Mouse (Mus musculus): ENCODE results near the gene Hivep3. TPM values are rescaled to one million over a fixed set of nuclear protein-coding genes. Genes with fewer than 3 reads are reported as not detected.

The Hivep3 gene
- polyA plus RNA-seq, 2 experiments = 3.8 to 5.1 TPM

GRCm38 (mm10) chr4:120153736-120154135 lies 420.2 kb downstream of the Hivep3 start:
- DNase-seq (ENCODE audit: low spot score) (no peak), ATAC-seq (ENCODE audit: low FRiP score, low read depth) (no peak)
- no peak for TF ChIP-seq POLR2A (IDR thresholded peaks at IDR 0.05; ENCODE audit: borderline replicate concordance, extremely low read depth, insufficient read depth, insufficient read length)
- Histone ChIP-seq H3K4me3 (replicated peaks; ENCODE audit: low read length) (no peak overlapping the region), H3K4me2 (replicated peaks; ENCODE audit: low read depth, low read length, severe bottlenecking) (no peak overlapping the region), H3K9me3 (ENCODE audit: control insufficient read depth, low read length) (no peaks in the 10 kb centered on the region), H3K4me1 (ENCODE audit: control insufficient read depth, insufficient read depth, low read length) (no peaks in the 10 kb centered on the region), H3K36me3 (ENCODE audit: control insufficient read depth, insufficient read depth, low read length) (no peaks in the 10 kb centered on the region), H3K27ac (replicated peaks; ENCODE audit: low read depth, low read length) (no peak overlapping the region), H3K27me3 (ENCODE audit: control insufficient read depth, insufficient read depth, low read length) (no peaks in the 10 kb centered on the region), H3K9ac (ENCODE audit: low read depth, low read length, severe bottlenecking) (no peak overlapping the region)
- 91% methylated on average over 3 of the region's 3 CpGs for WGBS

GRCm38 (mm10) chr4:120158714-120159310 lies 425.2 kb downstream of the Hivep3 start:
- Histone ChIP-seq H3K4me3 (replicated peaks; ENCODE audit: low read length) (no peak overlapping the region), H3K27ac (replicated peaks; ENCODE audit: low read depth, low read length) (no peak overlapping the region), H3K27me3 (ENCODE audit: control insufficient read depth, insufficient read depth, low read length) (no peaks in the 10 kb centered on the region), H3K9ac (ENCODE audit: low read depth, low read length, severe bottlenecking) (no peak overlapping the region), H3K4me1 (ENCODE audit: control insufficient read depth, insufficient read depth, low read length) (peaks cover 17% of the 10 kb centered on the region; the same call in 1 of the 2 replicates), H3K9me3 (ENCODE audit: control insufficient read depth, low read length) (no peaks in the 10 kb centered on the region), H3K36me3 (ENCODE audit: control insufficient read depth, insufficient read depth, low read length) (no peaks in the 10 kb centered on the region), H3K4me2 (replicated peaks; ENCODE audit: low read depth, low read length, severe bottlenecking) (no peak overlapping the region)
- DNase-seq (ENCODE audit: low spot score) (no peak), ATAC-seq (ENCODE audit: low FRiP score, low read depth) (no peak)
- 61% methylated on average over 5 of the region's 5 CpGs for WGBS
- TF ChIP-seq POLR2A (IDR thresholded peaks at IDR 0.05; ENCODE audit: borderline replicate concordance, extremely low read depth, insufficient read depth, insufficient read length) = no peak

GRCm38 (mm10) chr4:120161166-120161949 lies 427.8 kb downstream of the Hivep3 start, which contains the start of gene Edn2:
TSS of gene Edn2 (plus strand) at chr4:120161206.
- 48% methylated on average over 20 of the region's 29 CpGs for WGBS
- Histone ChIP-seq H3K4me1 (ENCODE audit: control insufficient read depth, insufficient read depth, low read length) (peaks cover 17% of the 10 kb centered on the region; the same call in 1 of the 2 replicates), H3K4me3 (replicated peaks; ENCODE audit: low read length) (0 out of 2 replicates have a peak within 1 kb of the TSS, but pooled peaks have one; percentile 15), H3K27ac (replicated peaks; ENCODE audit: low read depth, low read length) (no peak within 1 kb of the TSS), H3K36me3 (ENCODE audit: control insufficient read depth, insufficient read depth, low read length) (no peaks in the 10 kb centered on the region), H3K4me2 (replicated peaks; ENCODE audit: low read depth, low read length, severe bottlenecking) (peak within 1 kb of the TSS; percentile 36), H3K9me3 (ENCODE audit: control insufficient read depth, low read length) (no peaks in the 10 kb centered on the region), H3K27me3 (ENCODE audit: control insufficient read depth, insufficient read depth, low read length) (no peaks in the 10 kb centered on the region), H3K9ac (ENCODE audit: low read depth, low read length, severe bottlenecking) (no peak within 1 kb of the TSS)
- TF ChIP-seq POLR2A (IDR thresholded peaks at IDR 0.05; ENCODE audit: borderline replicate concordance, extremely low read depth, insufficient read depth, insufficient read length) = no peak
- ATAC-seq (ENCODE audit: low FRiP score, low read depth) (0 out of 2 replicates have a peak, but pooled peaks have one; percentile 29), DNase-seq (ENCODE audit: low spot score) (peak; percentile 74)

GRCm38 (mm10) chr4:120162586-120162985 lies 429.0 kb downstream of the Hivep3 start:
- DNase-seq (ENCODE audit: low spot score) (no peak), ATAC-seq (ENCODE audit: low FRiP score, low read depth) (no peak)
- 66% methylated on average over 8 of the region's 8 CpGs for WGBS
- no peaks in the 10 kb centered on the region for H3K36me3 ChIP-seq (ENCODE audit: control insufficient read depth, insufficient read depth, low read length)
- H3K9me3 ChIP-seq (ENCODE audit: control insufficient read depth, low read length) = no peaks in the 10 kb centered on the region
- no peak for TF ChIP-seq POLR2A (IDR thresholded peaks at IDR 0.05; ENCODE audit: borderline replicate concordance, extremely low read depth, insufficient read depth, insufficient read length)
- no peak overlapping the region for H3K4me2 ChIP-seq (replicated peaks; ENCODE audit: low read depth, low read length, severe bottlenecking)
- H3K27me3 ChIP-seq (ENCODE audit: control insufficient read depth, insufficient read depth, low read length) = no peaks in the 10 kb centered on the region
- no peak overlapping the region for H3K27ac ChIP-seq (replicated peaks; ENCODE audit: low read depth, low read length)
- H3K9ac ChIP-seq (ENCODE audit: low read depth, low read length, severe bottlenecking) = no peak overlapping the region
- peaks cover 17% of the 10 kb centered on the region; the same call in 1 of the 2 replicates for H3K4me1 ChIP-seq (ENCODE audit: control insufficient read depth, insufficient read depth, low read length)
- no peak overlapping the region for H3K4me3 ChIP-seq (replicated peaks; ENCODE audit: low read length)

GRCm38 (mm10) chr4:120163242-120163641 lies 429.7 kb downstream of the Hivep3 start:
- Histone ChIP-seq H3K36me3 (ENCODE audit: control insufficient read depth, insufficient read depth, low read length) (no peaks in the 10 kb centered on the region), H3K4me2 (replicated peaks; ENCODE audit: low read depth, low read length, severe bottlenecking) (no peak overlapping the region), H3K4me1 (ENCODE audit: control insufficient read depth, insufficient read depth, low read length) (peaks cover 17% of the 10 kb centered on the region; the same call in 1 of the 2 replicates), H3K9ac (ENCODE audit: low read depth, low read length, severe bottlenecking) (no peak overlapping the region), H3K9me3 (ENCODE audit: control insufficient read depth, low read length) (no peaks in the 10 kb centered on the region), H3K4me3 (replicated peaks; ENCODE audit: low read length) (no peak overlapping the region), H3K27me3 (ENCODE audit: control insufficient read depth, insufficient read depth, low read length) (no peaks in the 10 kb centered on the region), H3K27ac (replicated peaks; ENCODE audit: low read depth, low read length) (no peak overlapping the region)
- ATAC-seq (ENCODE audit: low FRiP score, low read depth) = peak; percentile 23; the same call in 1 of the 2 replicates
- no peak for TF ChIP-seq POLR2A (IDR thresholded peaks at IDR 0.05; ENCODE audit: borderline replicate concordance, extremely low read depth, insufficient read depth, insufficient read length)
- WGBS = 42% methylated on average over 11 of the region's 11 CpGs
- DNase-seq (ENCODE audit: low spot score) = peak; percentile 41
